Mouse (Mus musculus) WW6 (cell line): Measurements from ENCODE around the gene Ascc1.

Experiments
- DNase-seq: peaks from one replicate; pipeline ENCODE4 v3.0.0-alpha.2; 2013; ENCODE audit warnings: low read depth, low spot score

Gene Ascc1

GRCm38 (mm10) chr10:60002673-60003212 is at the start of gene Ascc1, which contains the start of gene Anapc16:
Gene Ascc1, plus strand, starts transcription at chr10:60002805.
Gene Anapc16, minus strand, starts transcription at chr10:60003135.
- peak; percentile 87 for DNase-seq

DNA sequence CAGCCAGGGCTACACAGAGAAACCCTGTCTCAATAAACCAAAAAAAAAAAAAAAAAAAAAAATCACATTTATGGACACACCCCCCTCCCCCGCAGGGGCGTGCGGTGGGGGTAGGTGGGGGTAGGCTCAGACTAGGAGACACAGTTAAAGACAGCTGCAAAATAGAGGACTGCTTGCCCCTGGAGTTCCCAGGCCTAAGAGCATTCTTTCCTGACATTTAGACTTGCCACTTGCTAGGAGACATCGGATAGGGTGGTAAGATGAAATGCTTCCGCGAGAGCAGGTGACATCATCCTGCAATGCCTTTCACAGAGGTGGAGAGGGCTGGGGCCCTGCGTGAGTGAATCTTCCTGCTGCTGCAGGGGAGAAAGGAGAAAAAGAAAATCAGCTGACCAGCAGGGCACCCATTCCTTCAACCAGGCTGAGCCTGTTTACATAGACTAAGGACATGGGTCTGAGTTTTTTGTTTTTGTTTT is 49.0 kb upstream of the Ascc1 start:
- DNase-seq = no peak

GRCm38 (mm10) chr10:59956681-59957080 is 45.9 kb upstream of the Ascc1 start:
- DNase-seq = no peak

DNA sequence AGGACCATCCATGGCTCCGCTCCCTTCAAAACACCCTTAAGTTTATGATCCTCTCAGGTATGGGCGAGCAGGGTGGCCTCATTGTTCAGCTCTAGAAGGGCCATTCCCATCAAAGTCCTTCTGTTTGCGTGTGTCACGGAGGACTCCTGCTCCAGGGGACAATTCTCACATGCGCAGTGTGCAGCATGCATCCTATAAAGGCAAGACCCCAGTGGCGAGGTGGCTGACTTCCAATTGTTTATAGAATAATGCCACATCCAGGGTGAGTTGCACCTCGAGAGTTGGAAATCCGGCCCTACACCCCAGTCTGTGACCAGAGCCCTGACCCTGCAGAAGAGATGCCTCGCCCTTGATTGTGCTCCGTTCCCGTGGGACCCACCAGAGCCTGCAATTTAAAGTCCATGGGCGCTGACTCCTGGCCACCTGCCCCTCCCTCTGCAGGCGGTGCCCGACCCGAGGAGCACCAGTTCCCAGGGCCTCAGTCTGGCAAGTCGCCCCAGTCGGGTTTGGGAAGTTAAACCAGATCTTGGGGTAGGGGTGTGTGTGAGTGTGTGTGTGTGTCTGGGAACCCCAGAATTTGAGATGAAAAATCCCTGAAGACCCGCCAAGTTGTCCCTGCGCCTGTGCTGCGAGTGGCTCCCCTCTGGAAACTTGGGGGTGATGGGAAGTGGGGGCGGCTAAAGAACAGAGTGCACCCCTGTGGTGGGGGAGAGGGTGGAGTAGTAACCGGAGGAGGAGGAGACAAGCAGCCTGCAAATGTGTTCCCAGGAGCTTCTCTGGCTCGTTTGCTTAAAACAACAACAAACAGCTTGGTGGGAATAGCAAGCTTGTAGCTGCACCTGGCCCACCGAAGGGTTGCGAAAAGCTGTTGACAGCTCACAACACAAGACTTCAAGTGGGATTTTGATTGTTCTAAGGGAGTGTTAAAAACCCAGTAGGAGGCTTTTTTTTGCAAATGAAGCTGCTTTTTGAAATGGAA is 45.1 kb upstream of the Ascc1 start:
- no peak for DNase-seq

GRCm38 (mm10) chr10:59958458-59958857 is 44.1 kb upstream of the Ascc1 start:
- DNase-seq = no peak

GRCm38 (mm10) chr10:59959517-59959916 is 43.1 kb upstream of the Ascc1 start:
- DNase-seq = no peak

DNA sequence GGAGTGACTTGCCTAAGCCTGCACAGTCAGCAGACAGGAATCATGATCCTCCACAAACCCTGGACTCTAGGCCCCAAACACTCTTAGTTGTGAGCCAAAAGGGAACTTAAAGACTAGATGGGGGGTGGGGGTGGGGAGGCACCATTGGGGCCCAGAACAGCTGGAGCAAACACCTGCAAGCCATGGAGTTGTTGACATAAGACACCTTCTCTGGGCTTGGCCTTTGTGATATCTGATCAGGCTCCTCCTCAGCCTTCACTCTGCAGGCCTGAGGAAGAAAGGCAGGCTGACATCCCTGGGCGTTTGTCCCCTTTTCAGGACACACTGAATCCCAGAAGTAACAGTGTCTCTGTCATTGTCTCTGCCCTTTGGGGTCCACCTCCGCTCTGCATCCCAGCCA is 39.0 kb upstream of the Ascc1 start:
- DNase-seq = no peak

GRCm38 (mm10) chr10:59964504-59965361 is 37.9 kb upstream of the Ascc1 start:
- DNase-seq = no peak

GRCm38 (mm10) chr10:59965362-59965695 is 37.3 kb upstream of the Ascc1 start:
- DNase-seq = no peak

GRCm38 (mm10) chr10:59965788-59966187 is 36.8 kb upstream of the Ascc1 start:
- no peak for DNase-seq

DNA sequence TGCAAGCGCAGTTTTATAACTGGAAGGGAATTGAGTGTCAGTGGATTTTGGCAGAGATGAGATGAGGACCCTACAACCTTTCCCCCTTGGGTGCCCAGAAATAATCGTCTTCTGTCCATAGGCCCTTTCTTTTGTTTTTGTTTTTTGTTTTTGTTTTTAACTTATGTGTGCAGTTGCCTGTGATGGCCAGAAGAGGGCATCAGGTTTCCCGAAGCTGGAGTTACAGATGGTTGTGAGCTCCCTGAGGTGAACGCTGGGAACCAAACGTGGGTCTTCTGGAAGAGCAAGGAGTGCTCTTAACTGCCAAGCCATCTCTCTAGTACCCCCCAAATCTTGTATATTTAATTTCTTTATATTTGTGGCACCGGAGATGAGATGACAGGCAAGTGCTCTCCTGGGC is 35.9 kb upstream of the Ascc1 start:
- no peak for DNase-seq

- no peak for DNase-seq
These were observed 35.2 kb upstream of the Ascc1 start for GRCm38 (mm10) chr10:59967309-59967942.

DNA sequence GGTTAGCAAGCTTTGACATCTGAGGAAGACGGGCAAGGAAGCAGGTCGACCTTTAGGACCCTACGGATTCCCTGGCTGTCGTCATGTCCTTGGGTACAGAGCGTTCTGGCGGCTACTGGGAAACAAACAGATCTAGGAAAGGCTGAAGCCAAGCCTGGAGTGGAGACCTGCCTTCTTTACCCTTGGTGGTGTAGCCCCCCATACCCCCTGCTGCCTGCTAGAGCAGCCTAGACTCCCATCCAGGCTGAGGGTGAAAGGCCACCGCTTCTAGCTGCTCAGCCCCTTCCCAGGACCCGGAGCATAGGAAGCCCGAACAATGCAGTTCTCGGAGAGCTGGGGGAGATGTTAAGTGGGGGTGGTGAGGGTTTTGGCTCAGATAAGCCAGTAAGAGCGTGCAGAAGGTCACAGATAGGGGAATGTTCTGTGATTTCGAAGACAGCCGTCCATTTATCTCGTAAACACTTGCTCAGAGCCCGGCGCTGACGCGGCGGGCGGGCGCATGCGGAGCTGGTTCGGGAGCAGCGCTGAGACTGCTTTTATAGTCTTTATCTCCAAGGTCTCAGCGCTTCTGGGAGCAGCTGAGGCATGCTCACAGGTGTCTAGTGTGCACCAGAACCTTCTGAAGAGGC is 32.7 kb upstream of the Ascc1 start:
- DNase-seq = no peak

GRCm38 (mm10) chr10:59970450-59971062 is 32.0 kb upstream of the Ascc1 start:
- no peak for DNase-seq

- no peak for DNase-seq
These were observed 30.8 kb upstream of the Ascc1 start for GRCm38 (mm10) chr10:59971813-59972212.

DNA sequence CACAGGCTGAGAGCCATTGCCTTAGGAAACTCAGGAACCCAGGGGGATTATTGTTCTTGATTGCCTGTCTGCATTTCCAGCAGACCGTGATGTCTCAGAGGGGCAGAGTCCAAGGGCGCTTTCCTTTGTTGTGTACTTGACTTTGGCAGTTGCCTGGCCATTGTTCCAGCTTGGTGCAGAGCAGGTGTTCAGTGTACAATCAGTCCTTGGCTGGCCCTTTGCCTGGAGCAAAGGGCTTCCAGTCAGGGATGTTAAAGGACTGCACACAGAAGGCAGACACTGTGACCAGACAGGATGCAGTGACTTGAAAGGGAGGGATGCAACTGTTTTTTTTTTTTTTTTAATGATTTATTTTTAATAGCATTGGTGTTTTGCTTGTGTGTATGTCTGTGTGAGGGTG is 30.1 kb upstream of the Ascc1 start:
- no peak for DNase-seq

DNA sequence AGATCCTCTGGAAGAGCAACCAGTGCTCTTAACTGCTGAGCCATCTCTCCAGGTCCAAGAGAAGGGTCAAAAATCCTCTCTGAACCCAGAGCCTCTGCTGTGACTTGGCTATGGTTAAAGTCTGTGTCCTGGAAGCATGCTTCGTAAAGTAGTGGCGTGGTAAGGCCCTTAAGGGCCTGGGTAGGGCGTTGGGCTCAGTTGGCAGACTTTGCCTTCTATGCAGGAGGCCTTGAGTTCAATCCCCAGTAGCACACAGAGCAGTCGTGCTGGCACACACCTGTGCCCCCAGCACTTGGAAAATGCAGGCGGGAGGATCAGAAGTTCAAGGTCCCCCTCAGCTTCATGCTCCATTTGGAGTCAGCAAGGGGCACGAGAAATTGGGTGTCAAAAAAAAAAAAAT is 29.6 kb upstream of the Ascc1 start:
- DNase-seq = no peak

DNA sequence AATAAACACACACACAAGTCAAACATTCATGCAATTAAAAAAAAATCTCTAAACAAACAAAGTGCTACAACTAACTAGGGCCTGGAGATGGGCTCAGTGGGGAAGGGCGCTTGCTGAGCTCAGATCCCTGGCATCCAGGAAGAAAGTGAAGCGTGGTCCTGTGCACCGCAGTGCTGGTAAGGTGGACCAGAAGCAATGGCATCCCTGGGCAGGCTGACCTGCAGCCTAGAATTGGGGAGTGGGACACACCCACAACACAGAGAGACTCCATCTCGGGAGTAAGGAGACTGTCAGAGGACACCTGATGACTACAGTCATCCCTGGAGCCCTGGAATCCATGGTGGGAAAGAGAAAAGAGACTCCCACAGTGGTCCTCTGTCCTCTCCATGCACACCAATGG is 29.2 kb upstream of the Ascc1 start:
- DNase-seq = no peak

DNA sequence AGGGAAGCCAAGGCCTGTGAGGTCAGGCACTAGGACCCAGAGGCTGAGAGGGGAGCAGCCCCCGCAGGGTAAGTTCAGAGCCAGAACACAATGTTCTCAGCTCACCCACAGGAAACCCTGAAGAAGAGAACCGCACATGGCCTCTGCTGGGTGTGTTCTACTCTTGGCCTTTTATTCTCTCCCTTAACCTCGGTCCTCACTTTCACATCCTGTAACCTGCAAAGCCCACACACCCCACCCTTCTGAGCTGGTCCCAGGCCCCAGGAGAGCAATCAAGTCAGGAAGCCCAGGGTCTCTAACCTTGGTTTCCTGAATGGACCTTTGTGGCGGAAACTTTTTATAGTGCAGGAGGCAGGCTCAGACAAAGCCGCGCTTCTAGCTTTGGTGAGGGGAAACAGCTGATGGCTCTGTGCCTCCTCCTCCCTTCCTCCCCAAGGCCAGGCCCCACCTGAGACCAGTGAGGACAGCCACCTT is 28.4 kb upstream of the Ascc1 start:
- peak; percentile 54 for DNase-seq

GRCm38 (mm10) chr10:59974786-59975185 is 27.8 kb upstream of the Ascc1 start:
- DNase-seq = no peak

GRCm38 (mm10) chr10:59977141-59977540 is 25.5 kb upstream of the Ascc1 start:
- DNase-seq = no peak
